Mouse (Mus musculus): ENCODE results near the gene Rbl1. TPM values are rescaled to one million over a fixed set of nuclear protein-coding genes. Genes with fewer than 3 reads are reported as not detected.
A peak's percentile ranks its signal among the peaks of the same experiment; 100 is the strongest.

The Rbl1 gene
- polyA plus RNA-seq, 1 experiment from 2014 or later, result 29.7 TPM

DNA sequence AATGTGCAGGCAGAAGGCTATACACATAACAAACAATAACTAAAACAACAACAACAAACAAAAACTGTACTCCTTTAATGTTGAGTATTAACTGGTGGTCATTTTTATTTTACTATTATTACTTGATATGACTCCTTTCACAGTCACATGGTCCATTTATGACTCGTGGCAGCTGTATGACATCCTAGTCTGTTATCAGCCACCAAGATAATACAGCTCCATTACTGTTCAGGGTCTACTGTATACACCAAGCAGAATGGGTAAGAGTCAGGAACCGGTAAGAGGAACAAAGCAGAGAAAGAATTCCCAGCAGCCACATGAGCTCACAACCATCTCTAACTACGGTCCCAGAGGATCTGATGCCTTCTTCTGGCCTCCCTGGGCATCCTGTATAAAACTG is 79.1 kb downstream of the Rbl1 start:
- Histone ChIP-seq H3K27me3 (ENCODE audit: control insufficient read depth, insufficient read depth, low read length) (no peaks in the 10 kb centered on the region), H3K4me3 (ENCODE audit: low read length) (no peak overlapping the region), H3K9me3 (ENCODE audit: control insufficient read depth, low read length) (no peaks in the 10 kb centered on the region), H3K27ac (ENCODE audit: low read depth, low read length) (no peak overlapping the region), H3K4me2 (replicated peaks; ENCODE audit: low read depth, low read length) (no peak overlapping the region), H3K4me1 (ENCODE audit: control insufficient read depth, insufficient read depth, low read length) (no peaks in the 10 kb centered on the region), H3K9ac (ENCODE audit: low read depth, low read length) (no peak overlapping the region), H3K36me3 (ENCODE audit: control insufficient read depth, insufficient read depth, low read length) (peaks cover 32% of the 10 kb centered on the region; the same call in 1 of the 2 replicates)
- no peak for ATAC-seq (ENCODE audit: low FRiP score, low TSS enrichment)
- 88% methylated on average over 3 of the region's 3 CpGs for WGBS

DNA sequence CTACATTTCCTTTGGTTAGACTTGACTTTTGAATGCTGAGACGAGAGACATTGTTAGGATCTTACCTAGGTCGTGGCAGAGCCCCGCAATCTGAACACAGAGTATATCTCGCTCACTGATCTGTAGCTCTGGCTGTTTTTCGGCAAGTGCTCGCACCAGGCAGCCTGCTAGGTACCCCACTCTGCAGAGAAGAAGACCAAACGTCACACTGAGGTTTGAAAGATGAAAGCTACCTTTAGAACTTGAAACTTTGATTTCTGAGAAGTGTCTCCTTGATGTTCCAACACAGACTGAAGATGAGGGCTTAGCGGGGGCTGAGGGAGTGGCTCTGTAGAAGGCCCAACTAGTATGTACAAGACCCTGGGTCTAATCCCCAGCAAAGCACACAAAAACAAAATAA is 82.6 kb downstream of the Rbl1 start:
- no peak for ATAC-seq (ENCODE audit: low FRiP score, low TSS enrichment)
- Histone ChIP-seq H3K36me3 (ENCODE audit: control insufficient read depth, insufficient read depth, low read length) (peaks cover 28% of the 10 kb centered on the region; the same call in 1 of the 2 replicates), H3K27me3 (ENCODE audit: control insufficient read depth, insufficient read depth, low read length) (no peaks in the 10 kb centered on the region), H3K4me1 (ENCODE audit: control insufficient read depth, insufficient read depth, low read length) (no peaks in the 10 kb centered on the region), H3K4me3 (ENCODE audit: low read length) (no peak overlapping the region), H3K4me2 (replicated peaks; ENCODE audit: low read depth, low read length) (no peak overlapping the region), H3K9ac (ENCODE audit: low read depth, low read length) (no peak overlapping the region), H3K9me3 (ENCODE audit: control insufficient read depth, low read length) (no peaks in the 10 kb centered on the region), H3K27ac (ENCODE audit: low read depth, low read length) (no peak overlapping the region)
- 93% methylated on average over 8 of the region's 8 CpGs for WGBS

GRCm38 (mm10) chr2:157119075-157119474 is 85.3 kb downstream of the Rbl1 start:
- Histone ChIP-seq H3K4me3 (ENCODE audit: low read length) (no peak overlapping the region), H3K27ac (ENCODE audit: low read depth, low read length) (no peak overlapping the region), H3K27me3 (ENCODE audit: control insufficient read depth, insufficient read depth, low read length) (no peaks in the 10 kb centered on the region), H3K4me1 (ENCODE audit: control insufficient read depth, insufficient read depth, low read length) (no peaks in the 10 kb centered on the region), H3K9me3 (ENCODE audit: control insufficient read depth, low read length) (no peaks in the 10 kb centered on the region), H3K36me3 (ENCODE audit: control insufficient read depth, insufficient read depth, low read length) (peaks cover 44% of the 10 kb centered on the region), H3K4me2 (replicated peaks; ENCODE audit: low read depth, low read length) (no peak overlapping the region), H3K9ac (ENCODE audit: low read depth, low read length) (no peak overlapping the region)
- WGBS, result 70% methylated on average over 3 of the region's 3 CpGs
- ATAC-seq (ENCODE audit: low FRiP score, low TSS enrichment), result no peak

- H3K4me2 ChIP-seq (replicated peaks; ENCODE audit: low read depth, low read length), result no peak overlapping the region
- no peaks in the 10 kb centered on the region for H3K9me3 ChIP-seq (ENCODE audit: control insufficient read depth, low read length)
- H3K27me3 ChIP-seq (ENCODE audit: control insufficient read depth, insufficient read depth, low read length), result no peaks in the 10 kb centered on the region
- H3K4me1 ChIP-seq (ENCODE audit: control insufficient read depth, insufficient read depth, low read length), result no peaks in the 10 kb centered on the region
- no peak overlapping the region for H3K9ac ChIP-seq (ENCODE audit: low read depth, low read length)
- WGBS, result 81% methylated on average over 4 of the region's 4 CpGs
- ATAC-seq (ENCODE audit: low FRiP score, low TSS enrichment), result no peak
- H3K36me3 ChIP-seq (ENCODE audit: control insufficient read depth, insufficient read depth, low read length), result peaks cover 48% of the 10 kb centered on the region
- no peak overlapping the region for H3K4me3 ChIP-seq (ENCODE audit: low read length)
- no peak overlapping the region for H3K27ac ChIP-seq (ENCODE audit: low read depth, low read length)
Measured at GRCm38 (mm10) chr2:157118556-157118955, 85.8 kb downstream of the Rbl1 start.

DNA sequence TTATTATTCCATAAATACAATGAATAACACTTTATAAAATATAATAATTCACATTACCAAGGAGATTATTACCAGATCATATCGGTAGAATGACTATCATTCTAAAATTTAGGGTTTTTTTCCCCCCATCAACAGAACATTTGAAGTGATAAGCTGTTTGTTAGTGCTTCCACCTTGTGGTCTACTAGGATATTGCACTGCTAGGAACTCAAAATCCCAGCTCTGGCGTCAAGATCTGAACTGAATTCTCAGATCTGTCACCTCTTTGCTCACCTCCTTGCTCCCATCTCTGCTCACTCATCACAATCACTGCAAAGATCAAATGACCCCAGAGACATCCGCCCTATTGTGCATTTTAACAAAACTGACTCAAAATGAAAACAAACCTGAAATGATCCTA is 87.4 kb downstream of the Rbl1 start:
- ATAC-seq (ENCODE audit: low FRiP score, low TSS enrichment), result no peak
- Histone ChIP-seq H3K36me3 (ENCODE audit: control insufficient read depth, insufficient read depth, low read length) (peaks cover 48% of the 10 kb centered on the region), H3K4me2 (replicated peaks; ENCODE audit: low read depth, low read length) (no peak overlapping the region), H3K9ac (ENCODE audit: low read depth, low read length) (no peak overlapping the region), H3K9me3 (ENCODE audit: control insufficient read depth, low read length) (no peaks in the 10 kb centered on the region), H3K4me1 (ENCODE audit: control insufficient read depth, insufficient read depth, low read length) (no peaks in the 10 kb centered on the region), H3K27ac (ENCODE audit: low read depth, low read length) (no peak overlapping the region), H3K27me3 (ENCODE audit: control insufficient read depth, insufficient read depth, low read length) (no peaks in the 10 kb centered on the region), H3K4me3 (ENCODE audit: low read length) (no peak overlapping the region)
- 21% methylated on average over 3 of the region's 3 CpGs for WGBS

GRCm38 (mm10) chr2:157108236-157108635 is 96.1 kb downstream of the Rbl1 start:
- H3K4me2 ChIP-seq (replicated peaks; ENCODE audit: low read depth, low read length), result no peak overlapping the region
- WGBS, result 90% methylated on average over 4 of the region's 4 CpGs
- no peak overlapping the region for H3K27ac ChIP-seq (ENCODE audit: low read depth, low read length)
- no peak overlapping the region for H3K4me3 ChIP-seq (ENCODE audit: low read length)
- no peaks in the 10 kb centered on the region for H3K4me1 ChIP-seq (ENCODE audit: control insufficient read depth, insufficient read depth, low read length)
- no peak overlapping the region for H3K9ac ChIP-seq (ENCODE audit: low read depth, low read length)
- H3K27me3 ChIP-seq (ENCODE audit: control insufficient read depth, insufficient read depth, low read length), result no peaks in the 10 kb centered on the region
- H3K9me3 ChIP-seq (ENCODE audit: control insufficient read depth, low read length), result no peaks in the 10 kb centered on the region
- H3K36me3 ChIP-seq (ENCODE audit: control insufficient read depth, insufficient read depth, low read length), result peaks cover 38% of the 10 kb centered on the region
- ATAC-seq (ENCODE audit: low FRiP score, low TSS enrichment), result no peak

- Histone ChIP-seq H3K36me3 (ENCODE audit: control insufficient read depth, insufficient read depth, low read length) (peaks cover 23% of the 10 kb centered on the region; the same call in 1 of the 2 replicates), H3K27me3 (ENCODE audit: control insufficient read depth, insufficient read depth, low read length) (no peaks in the 10 kb centered on the region), H3K27ac (ENCODE audit: low read depth, low read length) (peak overlapping the region; percentile 26; the same call in 1 of the 2 replicates), H3K4me3 (ENCODE audit: low read length) (no peak overlapping the region), H3K4me2 (replicated peaks; ENCODE audit: low read depth, low read length) (no peak overlapping the region), H3K9ac (ENCODE audit: low read depth, low read length) (no peak overlapping the region), H3K9me3 (ENCODE audit: control insufficient read depth, low read length) (no peaks in the 10 kb centered on the region), H3K4me1 (ENCODE audit: control insufficient read depth, insufficient read depth, low read length) (peaks cover 5% of the 10 kb centered on the region; the same call in 1 of the 2 replicates)
- 86% methylated on average over 8 of the region's 8 CpGs for WGBS
- ATAC-seq (ENCODE audit: low FRiP score, low TSS enrichment), result no peak
Measured at GRCm38 (mm10) chr2:157104454-157104853, 99.9 kb downstream of the Rbl1 start.

DNA sequence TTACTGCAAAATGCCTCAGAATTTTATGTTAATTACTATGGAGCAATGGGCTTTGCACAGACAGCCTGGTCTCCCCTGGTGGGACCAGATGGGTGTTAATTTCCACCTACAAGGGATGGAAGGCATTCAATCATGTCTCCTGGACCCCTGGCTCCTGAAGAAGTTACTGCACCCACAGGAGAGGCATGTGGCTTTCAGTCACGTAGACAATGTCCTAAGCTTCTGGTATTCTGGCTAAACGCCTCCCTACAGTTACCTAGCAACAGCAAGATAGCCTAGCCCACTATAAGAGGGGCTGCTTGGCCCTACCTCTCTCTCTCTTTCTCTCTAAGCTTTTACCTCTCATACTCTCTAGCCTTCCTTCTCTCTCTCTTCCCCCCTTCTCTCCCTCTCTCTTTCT is 102.1 kb downstream of the Rbl1 start:
- Histone ChIP-seq H3K4me2 (replicated peaks; ENCODE audit: low read depth, low read length) (no peak overlapping the region), H3K9ac (ENCODE audit: low read depth, low read length) (no peak overlapping the region), H3K27me3 (ENCODE audit: control insufficient read depth, insufficient read depth, low read length) (no peaks in the 10 kb centered on the region), H3K4me3 (ENCODE audit: low read length) (no peak overlapping the region), H3K4me1 (ENCODE audit: control insufficient read depth, insufficient read depth, low read length) (peaks cover 5% of the 10 kb centered on the region; the same call in 1 of the 2 replicates), H3K9me3 (ENCODE audit: control insufficient read depth, low read length) (no peaks in the 10 kb centered on the region), H3K36me3 (ENCODE audit: control insufficient read depth, insufficient read depth, low read length) (peaks cover 10% of the 10 kb centered on the region; the same call in 1 of the 2 replicates), H3K27ac (ENCODE audit: low read depth, low read length) (no peak overlapping the region)
- 55% methylated on average over 2 of the region's 2 CpGs for WGBS
- ATAC-seq (ENCODE audit: low FRiP score, low TSS enrichment), result no peak

DNA sequence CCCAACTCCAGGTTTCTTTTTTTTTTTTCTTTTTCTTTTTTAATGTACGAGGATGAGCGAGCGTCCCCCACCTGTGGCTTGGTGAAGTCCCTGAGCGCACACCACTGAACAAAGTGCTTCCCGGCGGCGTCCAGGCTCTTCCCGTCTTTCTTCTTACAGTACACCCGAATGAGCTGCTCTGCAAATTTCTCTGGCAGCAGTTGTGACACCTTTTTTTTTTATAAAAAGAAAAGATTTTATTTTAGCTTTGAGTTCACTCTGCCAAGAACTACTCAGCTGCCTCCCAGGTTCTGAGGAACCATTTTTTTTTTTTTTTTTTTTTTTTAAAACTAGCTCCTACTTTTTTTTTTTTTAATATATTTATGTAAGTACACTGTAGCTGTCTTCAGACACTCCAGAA is 102.7 kb downstream of the Rbl1 start:
- no peak overlapping the region for H3K4me3 ChIP-seq (ENCODE audit: low read length)
- H3K9me3 ChIP-seq (ENCODE audit: control insufficient read depth, low read length), result no peaks in the 10 kb centered on the region
- no peaks in the 10 kb centered on the region for H3K27me3 ChIP-seq (ENCODE audit: control insufficient read depth, insufficient read depth, low read length)
- no peak overlapping the region for H3K9ac ChIP-seq (ENCODE audit: low read depth, low read length)
- 92% methylated on average over 9 of the region's 9 CpGs for WGBS
- H3K27ac ChIP-seq (ENCODE audit: low read depth, low read length), result no peak overlapping the region
- H3K4me2 ChIP-seq (replicated peaks; ENCODE audit: low read depth, low read length), result no peak overlapping the region
- H3K4me1 ChIP-seq (ENCODE audit: control insufficient read depth, insufficient read depth, low read length), result peaks cover 5% of the 10 kb centered on the region; the same call in 1 of the 2 replicates
- no peak for ATAC-seq (ENCODE audit: low FRiP score, low TSS enrichment)
- peaks cover 10% of the 10 kb centered on the region; the same call in 1 of the 2 replicates for H3K36me3 ChIP-seq (ENCODE audit: control insufficient read depth, insufficient read depth, low read length)
